Mouse (Mus musculus): ENCODE data around the gene Nxf1. TPM values are rescaled to one million over a fixed set of nuclear protein-coding genes. Genes with fewer than 3 reads are reported as not detected.
A peak's percentile ranks its signal among the peaks of the same experiment; 100 is the strongest.

Nxf1 gene
- polyA plus RNA-seq, 1 experiment from 2014 or later = 168 TPM

- no peak overlapping the region for H3K27ac ChIP-seq (ENCODE audit: low read depth)
- no peak overlapping the region for H3K4me3 ChIP-seq (ENCODE audit: low read depth, low read length)
- no peaks in the 10 kb centered on the region for H3K9me3 ChIP-seq (ENCODE audit: control insufficient read depth, low read length)
- H3K36me3 ChIP-seq (ENCODE audit: control insufficient read depth, insufficient read depth, low read length) = peaks cover 45% of the 10 kb centered on the region
- no peak for ATAC-seq (replicated peaks; ENCODE audit: low FRiP score, low TSS enrichment, low read depth)
- WGBS = 78% methylated on average over 3 of the region's 3 CpGs
- peak overlapping the region; percentile 13; the same call in 1 of the 2 replicates for H3K4me2 ChIP-seq (ENCODE audit: low read length)
- no peaks in the 10 kb centered on the region for H3K27me3 ChIP-seq (replicated peaks; ENCODE audit: control insufficient read depth, insufficient read depth, low read length)
- H3K4me1 ChIP-seq (replicated peaks; ENCODE audit: control insufficient read depth, insufficient read depth, low read length) = peaks cover 20% of the 10 kb centered on the region
- no peak overlapping the region for H3K9ac ChIP-seq (ENCODE audit: low read length)
- DNase-seq (ENCODE audit: low spot score) = no peak
Observed at GRCm38 (mm10) chr19:8817001-8817400, 60.1 kb downstream of the Nxf1 start.

GRCm38 (mm10) chr19:8818301-8818798 is 61.5 kb downstream of the Nxf1 start:
- WGBS = 20% methylated on average over 14 of the region's 14 CpGs
- no peak for ATAC-seq (replicated peaks; ENCODE audit: low FRiP score, low TSS enrichment, low read depth)
- DNase-seq (ENCODE audit: low spot score) = no peak
- Histone ChIP-seq H3K4me3 (ENCODE audit: low read depth, low read length) (peak overlapping the region; percentile 99), H3K9ac (ENCODE audit: low read length) (peak overlapping the region; percentile 75), H3K36me3 (ENCODE audit: control insufficient read depth, insufficient read depth, low read length) (peaks cover 41% of the 10 kb centered on the region), H3K27me3 (replicated peaks; ENCODE audit: control insufficient read depth, insufficient read depth, low read length) (no peaks in the 10 kb centered on the region), H3K27ac (ENCODE audit: low read depth) (peak overlapping the region; percentile 96), H3K4me2 (ENCODE audit: low read length) (peak overlapping the region; percentile 79), H3K9me3 (ENCODE audit: control insufficient read depth, low read length) (no peaks in the 10 kb centered on the region), H3K4me1 (replicated peaks; ENCODE audit: control insufficient read depth, insufficient read depth, low read length) (peaks cover 27% of the 10 kb centered on the region)

GRCm38 (mm10) chr19:8818801-8819595 is 62.1 kb downstream of the Nxf1 start, which contains the start of gene Ttc9c:
Gene Ttc9c (minus strand): TSS chr19:8819333.
- peaks cover 27% of the 10 kb centered on the region for H3K4me1 ChIP-seq (replicated peaks; ENCODE audit: control insufficient read depth, insufficient read depth, low read length)
- H3K27me3 ChIP-seq (replicated peaks; ENCODE audit: control insufficient read depth, insufficient read depth, low read length) = no peaks in the 10 kb centered on the region
- H3K27ac ChIP-seq (ENCODE audit: low read depth) = peak within 1 kb of the TSS; percentile 96
- DNase-seq (ENCODE audit: low spot score) (peak; percentile 98), ATAC-seq (replicated peaks; ENCODE audit: low FRiP score, low TSS enrichment, low read depth) (peak; percentile 93)
- peaks cover 42% of the 10 kb centered on the region for H3K36me3 ChIP-seq (ENCODE audit: control insufficient read depth, insufficient read depth, low read length)
- peak within 1 kb of the TSS; percentile 94 for H3K9ac ChIP-seq (ENCODE audit: low read length)
- H3K9me3 ChIP-seq (ENCODE audit: control insufficient read depth, low read length) = no peaks in the 10 kb centered on the region
- WGBS = under 1% methylated on average over 33 of the region's 33 CpGs
- H3K4me3 ChIP-seq (ENCODE audit: low read depth, low read length) = peak within 1 kb of the TSS; percentile 99
- H3K4me2 ChIP-seq (ENCODE audit: low read length) = peak within 1 kb of the TSS; percentile 79

- under 1% methylated on average over 80 of the region's 83 CpGs for WGBS
- Histone ChIP-seq H3K36me3 (ENCODE audit: control insufficient read depth, insufficient read depth, low read length) (peaks cover 43% of the 10 kb centered on the region), H3K27me3 (replicated peaks; ENCODE audit: control insufficient read depth, insufficient read depth, low read length) (no peaks in the 10 kb centered on the region), H3K4me1 (replicated peaks; ENCODE audit: control insufficient read depth, insufficient read depth, low read length) (peaks cover 27% of the 10 kb centered on the region), H3K4me3 (ENCODE audit: low read depth, low read length) (peak within 1 kb of the TSS; percentile 99), H3K4me2 (ENCODE audit: low read length) (peak within 1 kb of the TSS; percentile 79), H3K9ac (ENCODE audit: low read length) (peak within 1 kb of the TSS; percentile 94), H3K27ac (ENCODE audit: low read depth) (peak within 1 kb of the TSS; percentile 96), H3K9me3 (ENCODE audit: control insufficient read depth, low read length) (no peaks in the 10 kb centered on the region)
- ATAC-seq (replicated peaks; ENCODE audit: low FRiP score, low TSS enrichment, low read depth) (peak; percentile 94), DNase-seq (ENCODE audit: low spot score) (peak; percentile 96)
Observed at GRCm38 (mm10) chr19:8819596-8820423, 62.9 kb downstream of the Nxf1 start, which contains the start of gene Hnrnpul2. Gene Hnrnpul2 (plus strand): TSS chr19:8820010.

Small RNA genes within 50 kb of the gene (microRNA-seq; reads per million reads assigned to microRNA genes)
- not detected for gene Mir6992

Other genes starting within 250 kb of the Nxf1 start
- gene Slc22a8, start 165.8 kb upstream of the Nxf1 start, polyA plus RNA-seq (2014; fragmentation: Nextera tagmentation; extraction: Ambion mirVana) = 0.05 TPM in 2 replicates
- gene Slc22a6, start 139.0 kb upstream of the Nxf1 start, polyA plus RNA-seq (2014; fragmentation: Nextera tagmentation; extraction: Ambion mirVana) = not detected in 2 replicates
- gene Chrm1, start 93.3 kb upstream of the Nxf1 start, polyA plus RNA-seq (2014; fragmentation: Nextera tagmentation; extraction: Ambion mirVana) = 0.26 and 0.44 TPM in 2 replicates
- gene Slc3a2, start 33.7 kb upstream of the Nxf1 start, polyA plus RNA-seq (2014; fragmentation: Nextera tagmentation; extraction: Ambion mirVana) = 121 and 126 TPM in 2 replicates
- gene Wdr74, start 21.2 kb upstream of the Nxf1 start, polyA plus RNA-seq (2014; fragmentation: Nextera tagmentation; extraction: Ambion mirVana) = 96.3 and 97.8 TPM in 2 replicates
- 0.90 and 1.3 TPM in 2 replicates for gene 1700092M07Rik, start 16.4 kb upstream of the Nxf1 start, polyA plus RNA-seq (2014; fragmentation: Nextera tagmentation; extraction: Ambion mirVana)
- gene Stx5a, start 15.7 kb upstream of the Nxf1 start, polyA plus RNA-seq (2014; fragmentation: Nextera tagmentation; extraction: Ambion mirVana) = 114 and 132 TPM in 2 replicates
- 170 and 196 TPM in 2 replicates for gene Tmem223, start 13.9 kb downstream of the Nxf1 start, polyA plus RNA-seq (2014; fragmentation: Nextera tagmentation; extraction: Ambion mirVana)
- 92.6 and 96.6 TPM in 2 replicates for gene Tmem179b, start 17.4 kb downstream of the Nxf1 start, polyA plus RNA-seq (2014; fragmentation: Nextera tagmentation; extraction: Ambion mirVana)
- gene Taf6l, start 29.3 kb downstream of the Nxf1 start, polyA plus RNA-seq (2014; fragmentation: Nextera tagmentation; extraction: Ambion mirVana) = 17.2 and 18.9 TPM in 2 replicates
- 148 and 151 TPM in 2 replicates for gene Polr2g, start 41.5 kb downstream of the Nxf1 start, polyA plus RNA-seq (2014; fragmentation: Nextera tagmentation; extraction: Ambion mirVana)
- 4.2 and 4.3 TPM in 2 replicates for gene Zbtb3, start 45.5 kb downstream of the Nxf1 start, polyA plus RNA-seq (2014; fragmentation: Nextera tagmentation; extraction: Ambion mirVana)
- 38.5 and 48.4 TPM in 2 replicates for gene Ttc9c, start 62.3 kb downstream of the Nxf1 start, polyA plus RNA-seq (2014; fragmentation: Nextera tagmentation; extraction: Ambion mirVana)
- gene Hnrnpul2, start 62.9 kb downstream of the Nxf1 start, polyA plus RNA-seq (2014; fragmentation: Nextera tagmentation; extraction: Ambion mirVana) = 6.5 and 7.7 TPM in 2 replicates
- not detected in 2 replicates for gene AC129217.1, start 72.7 kb downstream of the Nxf1 start, polyA plus RNA-seq (2014; fragmentation: Nextera tagmentation; extraction: Ambion mirVana)
- gene Bscl2, start 80.4 kb downstream of the Nxf1 start, polyA plus RNA-seq (2014; fragmentation: Nextera tagmentation; extraction: Ambion mirVana) = 39.6 and 40.9 TPM in 2 replicates
- gene Gng3, start 82.1 kb downstream of the Nxf1 start, polyA plus RNA-seq (2014; fragmentation: Nextera tagmentation; extraction: Ambion mirVana) = 23.7 and 25.2 TPM in 2 replicates
- gene Lrrn4cl, start 93.7 kb downstream of the Nxf1 start, polyA plus RNA-seq (2014; fragmentation: Nextera tagmentation; extraction: Ambion mirVana) = 1.4 TPM in 2 replicates
- gene Ubxn1, start 114.4 kb downstream of the Nxf1 start, polyA plus RNA-seq (2014; fragmentation: Nextera tagmentation; extraction: Ambion mirVana) = 162 and 166 TPM in 2 replicates
- 57.1 and 63.9 TPM in 2 replicates for gene Uqcc3, start 123.8 kb downstream of the Nxf1 start, polyA plus RNA-seq (2014; fragmentation: Nextera tagmentation; extraction: Ambion mirVana)
- 78.6 and 79.2 TPM in 2 replicates for gene Lbhd1, start 126.7 kb downstream of the Nxf1 start, polyA plus RNA-seq (2014; fragmentation: Nextera tagmentation; extraction: Ambion mirVana)
- gene Gm49403, start 126.9 kb downstream of the Nxf1 start, polyA plus RNA-seq (2014; fragmentation: Nextera tagmentation; extraction: Ambion mirVana) = not detected in 2 replicates
- gene 1810009A15Rik, start 131.8 kb downstream of the Nxf1 start, polyA plus RNA-seq (2014; fragmentation: Nextera tagmentation; extraction: Ambion mirVana) = 92.8 and 95.9 TPM in 2 replicates
- not detected in 2 replicates for gene Gm49416, start 131.9 kb downstream of the Nxf1 start, polyA plus RNA-seq (2014; fragmentation: Nextera tagmentation; extraction: Ambion mirVana)
- gene Ints5, start 135.9 kb downstream of the Nxf1 start, polyA plus RNA-seq (2014; fragmentation: Nextera tagmentation; extraction: Ambion mirVana) = 37.5 and 44.5 TPM in 2 replicates
- gene Ganab, start 141.0 kb downstream of the Nxf1 start, polyA plus RNA-seq (2014; fragmentation: Nextera tagmentation; extraction: Ambion mirVana) = 89.8 and 96.4 TPM in 2 replicates
- 35.7 and 36.9 TPM in 2 replicates for gene B3gat3, start 163.3 kb downstream of the Nxf1 start, polyA plus RNA-seq (2014; fragmentation: Nextera tagmentation; extraction: Ambion mirVana)
- gene Rom1, start 172.3 kb downstream of the Nxf1 start, polyA plus RNA-seq (2014; fragmentation: Nextera tagmentation; extraction: Ambion mirVana) = 1.1 and 1.8 TPM in 2 replicates
- gene Eml3, start 172.5 kb downstream of the Nxf1 start, polyA plus RNA-seq (2014; fragmentation: Nextera tagmentation; extraction: Ambion mirVana) = 16.8 and 18.4 TPM in 2 replicates
- gene Mta2, start 184.8 kb downstream of the Nxf1 start, polyA plus RNA-seq (2014; fragmentation: Nextera tagmentation; extraction: Ambion mirVana) = 40.3 and 40.7 TPM in 2 replicates
- gene Tut1, start 196.8 kb downstream of the Nxf1 start, polyA plus RNA-seq (2014; fragmentation: Nextera tagmentation; extraction: Ambion mirVana) = 33.3 and 33.5 TPM in 2 replicates
- 501 and 531 TPM in 2 replicates for gene Eef1g, start 210.0 kb downstream of the Nxf1 start, polyA plus RNA-seq (2014; fragmentation: Nextera tagmentation; extraction: Ambion mirVana)
- 21.6 and 22.2 TPM in 2 replicates for gene Ahnak, start 232.2 kb downstream of the Nxf1 start, polyA plus RNA-seq (2014; fragmentation: Nextera tagmentation; extraction: Ambion mirVana)

Measured in intestine, embryonic 14.5 days (tissue).